Mouse (Mus musculus) hindbrain, embryonic 14.5 days (tissue): ENCODE measurements at regions not wholly inside any gene's neighbourhood (a gene's known extent, or its start where the extent isn't known, plus 50 kb on each side); places are given as distances from the start of the nearest gene placed in this dataset.

Experiments
- ATAC-seq: fragments of 200-750 bp; cut with Nextera tagmentation; 2 replicates; pipeline ENCODE4 v1.8.0; 2017; ENCODE audit warnings: moderate number of reproducible peaks, mild to moderate bottlenecking, moderate TSS enrichment, moderate library complexity; ENCODE audit not compliant: low FRiP score
- DNase-seq: peaks from one replicate; pipeline ENCODE4 v3.0.0-alpha.2; 2015; ENCODE audit warnings: low spot score
- H3K27ac ChIP-seq: fragments of 300-500 bp; sonication (generic); 2 replicates; pipeline ENCODE4 v1.5.1; 2014; ENCODE audit warnings: mild to moderate bottlenecking, moderate library complexity
- H3K27me3 ChIP-seq: fragments of 300-500 bp; sonication (generic); 2 replicates; pipeline ENCODE4 v1.6.1; 2014; ENCODE audit warnings: mild to moderate bottlenecking, low read length, mixed read lengths; ENCODE audit not compliant: control insufficient read depth, insufficient read depth
- H3K36me3 ChIP-seq: fragments of 300-500 bp; sonication (generic); replicated peaks from 2 replicates; pipeline ENCODE4 v1.6.1; 2014; ENCODE audit not compliant: control insufficient read depth, insufficient read depth
- H3K4me1 ChIP-seq: fragments of 300-500 bp; sonication (generic); replicated peaks from 2 replicates; pipeline ENCODE4 v1.6.1; 2014; ENCODE audit warnings: antibody characterized with exemption, low read length, mixed read lengths; ENCODE audit not compliant: control insufficient read depth, insufficient read depth
- H3K4me2 ChIP-seq: fragments of 300-500 bp; sonication (generic); replicated peaks from 2 replicates; pipeline ENCODE4 v1.6.1; 2014; ENCODE audit warnings: mild to moderate bottlenecking, moderate library complexity
- H3K4me3 ChIP-seq: fragments of 300-500 bp; sonication (generic); replicated peaks from 2 replicates; pipeline ENCODE4 v1.5.1; 2014; ENCODE audit warnings: mild to moderate bottlenecking, low read length
- H3K9ac ChIP-seq: fragments of 300-500 bp; sonication (generic); 2 replicates; pipeline ENCODE4 v1.6.1; 2014
- H3K9me3 ChIP-seq: fragments of 300-500 bp; sonication (generic); 2 replicates; pipeline ENCODE4 v1.6.1; 2016; ENCODE audit warnings: low read length; ENCODE audit not compliant: control insufficient read depth
- whole genome bisulfite sequencing: fragments of 180-500 bp; shearing (Covaris S2); extraction: QIAGEN DNeasy Blood & Tissue Kit; methylation state at CpG from one replicate; pipeline ENCODE4 v1.1.7; 2014; 5-methylcytosine and 5-hydroxymethylcytosine counted together

DNA sequence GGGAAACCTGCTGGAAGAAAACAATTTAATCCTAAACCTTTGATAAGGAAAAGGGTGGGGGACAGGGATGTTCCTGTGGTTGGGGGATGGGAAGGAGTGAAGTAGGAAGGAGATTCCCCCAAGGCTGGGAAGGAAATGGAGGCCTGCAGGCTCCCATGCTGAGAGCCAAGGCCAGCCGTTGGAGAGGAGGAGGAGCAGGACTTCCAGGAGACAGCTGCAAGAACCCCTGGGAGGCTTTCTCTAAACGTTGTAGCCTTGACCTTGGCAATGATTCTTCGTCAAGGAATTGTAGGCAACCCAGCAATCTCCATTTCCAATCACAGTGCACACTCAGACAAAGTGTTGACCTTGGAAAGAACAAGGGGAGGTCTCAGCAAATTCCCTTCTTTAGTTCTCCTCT lies 99.5 kb upstream of the Plcb4 start:
- 56% methylated on average over 3 of the region's 3 CpGs for WGBS
- Histone ChIP-seq H3K4me2 (no peak overlapping the region), H3K27ac (no peak overlapping the region), H3K36me3 (no peaks in the 10 kb centered on the region), H3K4me1 (no peaks in the 10 kb centered on the region), H3K9ac (no peak overlapping the region), H3K9me3 (no peaks in the 10 kb centered on the region), H3K4me3 (no peak overlapping the region), H3K27me3 (no peaks in the 10 kb centered on the region)
- DNase-seq (no peak), ATAC-seq (no peak)

DNA sequence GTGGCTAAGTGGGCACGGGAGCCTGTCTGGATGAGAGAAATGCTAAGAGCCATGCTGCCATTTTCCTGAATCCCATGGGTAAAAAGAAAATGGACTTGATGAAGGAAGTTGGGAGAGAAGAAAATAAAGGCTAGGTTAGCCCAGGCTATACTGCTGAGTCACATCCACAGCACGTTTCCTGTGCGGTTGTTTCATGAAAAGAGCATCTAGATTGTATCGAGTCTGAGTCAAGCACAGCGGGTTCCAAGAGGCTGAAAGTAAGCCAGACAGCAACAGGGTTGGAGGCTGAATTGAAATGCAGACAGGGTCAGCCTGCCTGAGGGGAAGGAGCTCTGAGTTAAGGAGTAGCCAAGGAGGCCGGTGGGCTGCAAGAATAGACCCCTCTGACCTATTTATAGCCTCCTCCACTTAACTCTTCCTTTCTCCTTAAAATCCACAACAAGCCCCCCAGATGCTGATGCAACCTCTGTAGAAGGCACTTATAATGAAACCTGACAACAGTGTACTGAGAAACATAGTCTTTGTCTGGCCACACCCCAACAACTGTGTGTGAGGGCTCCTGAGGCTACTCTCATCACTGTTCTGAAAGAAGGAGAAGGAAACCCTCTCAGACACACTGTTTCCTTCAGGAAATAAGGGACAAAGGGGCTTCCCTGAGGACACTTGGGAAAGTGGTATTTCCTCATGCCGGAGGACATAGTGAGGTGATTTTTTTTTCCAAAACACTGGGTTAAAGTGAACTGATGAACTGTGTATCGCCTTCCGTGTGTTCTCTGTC lies 98.7 kb upstream of the Plcb4 start:
- H3K4me2 ChIP-seq: no peak overlapping the region
- 84% methylated on average over 9 of the region's 9 CpGs for WGBS
- H3K27ac ChIP-seq: no peak overlapping the region
- H3K9me3 ChIP-seq: no peaks in the 10 kb centered on the region
- H3K27me3 ChIP-seq: no peaks in the 10 kb centered on the region
- ATAC-seq: no peak
- no peak overlapping the region for H3K4me3 ChIP-seq
- H3K36me3 ChIP-seq: no peaks in the 10 kb centered on the region
- H3K4me1 ChIP-seq: no peaks in the 10 kb centered on the region
- H3K9ac ChIP-seq: no peak overlapping the region
- no peak for DNase-seq

DNA sequence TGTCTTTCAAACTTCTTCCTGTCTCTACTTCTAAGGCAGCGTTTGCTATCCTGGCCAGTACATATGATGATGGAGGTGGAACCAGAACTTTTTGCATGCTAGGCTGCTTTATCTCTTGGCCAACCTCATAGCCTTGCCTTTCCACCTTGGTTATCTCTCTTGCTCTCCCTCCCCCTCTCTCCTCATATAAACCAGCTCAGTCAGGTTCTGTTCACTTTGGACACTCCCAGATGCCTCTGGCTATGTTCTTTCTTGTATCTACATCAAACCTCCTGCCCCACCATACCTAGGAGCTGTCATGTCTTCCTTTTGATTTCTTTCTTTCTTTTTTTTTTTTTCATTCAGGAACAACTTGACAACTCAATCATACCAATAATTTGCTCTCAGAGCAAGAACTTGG lies 98.0 kb upstream of the Plcb4 start:
- no peak for ATAC-seq
- no peaks in the 10 kb centered on the region for H3K27me3 ChIP-seq
- H3K9ac ChIP-seq: no peak overlapping the region
- no peaks in the 10 kb centered on the region for H3K36me3 ChIP-seq
- no peak for DNase-seq
- no peak overlapping the region for H3K27ac ChIP-seq
- H3K4me3 ChIP-seq: no peak overlapping the region
- no peaks in the 10 kb centered on the region for H3K9me3 ChIP-seq
- H3K4me1 ChIP-seq: no peaks in the 10 kb centered on the region
- no peak overlapping the region for H3K4me2 ChIP-seq
- 90% methylated on average over 1 of the region's 1 CpGs for WGBS

DNA sequence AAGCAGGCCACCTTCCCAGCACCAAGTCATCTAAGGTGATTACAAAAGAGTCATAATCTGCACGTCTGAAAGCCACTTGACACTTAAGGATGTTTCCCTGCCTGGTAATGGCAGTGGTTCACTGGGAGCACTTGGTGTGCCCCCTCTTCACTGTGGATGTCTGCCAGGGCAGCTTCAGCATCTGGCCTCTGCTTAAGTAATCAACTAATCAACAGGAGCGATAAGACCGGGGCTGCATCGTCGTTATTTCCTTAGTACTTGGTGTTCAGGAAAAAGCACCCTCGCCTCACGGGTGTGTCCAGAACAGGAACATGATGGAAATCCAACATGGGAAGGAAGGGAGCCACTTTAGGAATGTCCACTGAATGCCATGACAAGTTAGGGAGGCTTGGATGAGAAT lies 97.1 kb upstream of the Plcb4 start:
- Histone ChIP-seq H3K9ac (no peak overlapping the region), H3K9me3 (no peaks in the 10 kb centered on the region), H3K4me3 (no peak overlapping the region), H3K27ac (no peak overlapping the region), H3K4me1 (no peaks in the 10 kb centered on the region), H3K27me3 (no peaks in the 10 kb centered on the region), H3K4me2 (no peak overlapping the region), H3K36me3 (no peaks in the 10 kb centered on the region)
- ATAC-seq: no peak
- WGBS: 80% methylated on average over 7 of the region's 7 CpGs
- DNase-seq: no peak

DNA sequence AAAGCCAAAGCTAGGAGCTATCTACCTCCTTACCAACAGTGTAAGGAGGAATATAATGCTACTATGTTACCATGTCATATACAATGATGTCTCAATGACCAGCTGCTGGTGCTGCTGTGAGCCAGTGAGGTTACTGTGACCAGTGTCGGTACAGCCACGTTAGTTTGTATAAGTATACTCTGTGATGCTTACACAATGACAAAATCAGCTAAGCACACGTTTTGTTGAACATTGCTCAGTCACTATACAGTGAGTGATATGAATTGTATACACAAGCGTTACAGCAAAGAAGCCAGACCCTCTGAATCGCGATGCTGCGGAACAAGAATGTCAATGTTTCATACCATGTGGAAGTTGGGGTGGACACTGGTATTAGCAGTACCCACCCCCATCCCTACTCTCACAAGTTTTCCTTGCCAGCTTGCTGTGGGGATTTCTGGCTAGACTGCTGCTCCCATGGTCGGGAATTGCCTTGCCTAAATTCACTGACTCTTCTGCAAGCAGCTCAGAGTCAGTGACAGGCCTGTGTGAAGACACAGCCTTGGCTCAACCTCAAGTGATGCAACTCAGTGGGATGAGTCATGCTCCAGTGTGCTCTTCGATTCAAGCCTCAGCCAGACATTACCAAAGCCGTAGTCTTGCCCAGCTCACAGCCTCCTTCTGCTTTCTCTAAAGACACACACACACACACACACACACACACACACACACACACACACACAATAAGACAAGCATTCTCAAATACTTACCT lies 96.5 kb upstream of the Plcb4 start:
- Histone ChIP-seq H3K4me2 (no peak overlapping the region), H3K4me3 (no peak overlapping the region), H3K36me3 (no peaks in the 10 kb centered on the region), H3K27ac (no peak overlapping the region), H3K4me1 (no peaks in the 10 kb centered on the region), H3K27me3 (no peaks in the 10 kb centered on the region), H3K9ac (no peak overlapping the region), H3K9me3 (no peaks in the 10 kb centered on the region)
- no peak for ATAC-seq
- 85% methylated on average over 10 of the region's 10 CpGs for WGBS
- DNase-seq: no peak

DNA sequence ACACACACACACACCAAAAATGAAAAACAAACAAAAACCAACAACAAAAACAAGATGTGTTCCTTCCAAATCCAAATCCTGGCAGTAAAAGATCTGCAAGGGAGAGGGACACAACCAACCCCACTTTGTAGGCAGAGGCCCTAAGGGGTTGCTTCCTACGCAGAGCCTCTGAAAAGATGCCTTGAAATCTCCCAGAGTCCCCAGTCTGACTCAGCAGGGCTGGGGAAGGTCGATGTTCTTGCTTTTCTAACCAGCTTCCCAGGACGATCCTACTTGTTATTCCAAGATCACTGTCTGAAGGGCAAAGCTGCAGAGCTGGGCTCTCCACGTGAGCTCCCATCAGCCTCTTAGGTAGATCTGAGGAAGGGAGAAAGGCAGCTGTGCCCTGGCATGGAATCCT lies 94.6 kb upstream of the Plcb4 start:
- no peak for ATAC-seq
- no peaks in the 10 kb centered on the region for H3K9me3 ChIP-seq
- 64% methylated on average over 4 of the region's 4 CpGs for WGBS
- no peak for DNase-seq
- no peak overlapping the region for H3K4me3 ChIP-seq
- H3K27ac ChIP-seq: no peak overlapping the region
- no peaks in the 10 kb centered on the region for H3K27me3 ChIP-seq
- H3K9ac ChIP-seq: no peak overlapping the region
- no peaks in the 10 kb centered on the region for H3K36me3 ChIP-seq
- H3K4me2 ChIP-seq: no peak overlapping the region
- H3K4me1 ChIP-seq: no peaks in the 10 kb centered on the region

DNA sequence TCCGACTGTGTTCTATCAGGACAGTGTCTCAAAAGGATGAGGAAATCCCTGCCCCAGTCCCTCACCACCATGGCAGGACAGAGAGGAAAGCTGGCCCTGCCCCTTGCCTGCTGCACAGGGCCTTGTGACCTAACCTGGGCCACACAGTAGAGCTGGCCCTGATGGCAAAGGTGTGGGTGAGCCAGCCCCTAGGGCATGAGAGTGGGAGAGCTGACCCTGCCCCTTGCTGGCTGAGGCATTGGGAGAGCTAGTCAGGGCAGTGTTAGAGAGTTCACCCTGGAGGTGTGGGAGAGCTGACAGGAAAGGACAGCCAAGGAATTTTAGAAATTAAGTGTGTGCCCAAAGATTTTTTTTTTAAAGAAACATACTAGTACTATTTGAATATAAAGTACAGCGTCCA lies 90.5 kb upstream of the Plcb4 start:
- ATAC-seq: no peak
- H3K9ac ChIP-seq: no peak overlapping the region
- no peak overlapping the region for H3K4me2 ChIP-seq
- no peaks in the 10 kb centered on the region for H3K4me1 ChIP-seq
- no peaks in the 10 kb centered on the region for H3K9me3 ChIP-seq
- H3K36me3 ChIP-seq: no peaks in the 10 kb centered on the region
- no peak overlapping the region for H3K27ac ChIP-seq
- DNase-seq: no peak
- H3K27me3 ChIP-seq: no peaks in the 10 kb centered on the region
- H3K4me3 ChIP-seq: no peak overlapping the region
- WGBS: 93% methylated on average over 2 of the region's 2 CpGs

DNA sequence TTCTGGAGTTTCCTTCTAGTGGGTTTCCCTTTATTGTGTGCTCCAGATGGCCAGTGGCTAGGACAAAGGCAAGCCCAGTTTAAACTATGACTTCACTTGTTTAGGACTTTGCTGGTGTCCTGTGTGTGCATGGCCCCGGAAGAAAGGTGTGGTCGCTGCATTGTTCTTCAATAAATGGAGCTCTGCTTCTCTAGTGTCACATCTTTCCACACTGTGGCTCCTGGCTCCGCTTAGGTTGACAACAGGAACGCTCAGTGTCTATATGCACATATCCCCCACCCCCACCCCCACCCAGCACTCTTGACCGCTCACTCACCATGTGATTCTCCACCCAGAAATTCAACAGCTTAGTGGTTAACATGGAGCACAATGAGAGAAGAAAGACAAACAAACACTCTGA lies 87.2 kb upstream of the Plcb4 start:
- H3K9ac ChIP-seq: no peak overlapping the region
- H3K36me3 ChIP-seq: no peaks in the 10 kb centered on the region
- DNase-seq: no peak
- no peak overlapping the region for H3K27ac ChIP-seq
- no peak overlapping the region for H3K4me3 ChIP-seq
- H3K9me3 ChIP-seq: no peaks in the 10 kb centered on the region
- no peak overlapping the region for H3K4me2 ChIP-seq
- no peaks in the 10 kb centered on the region for H3K27me3 ChIP-seq
- no peak for ATAC-seq
- H3K4me1 ChIP-seq: no peaks in the 10 kb centered on the region
- 66% methylated on average over 5 of the region's 5 CpGs for WGBS

DNA sequence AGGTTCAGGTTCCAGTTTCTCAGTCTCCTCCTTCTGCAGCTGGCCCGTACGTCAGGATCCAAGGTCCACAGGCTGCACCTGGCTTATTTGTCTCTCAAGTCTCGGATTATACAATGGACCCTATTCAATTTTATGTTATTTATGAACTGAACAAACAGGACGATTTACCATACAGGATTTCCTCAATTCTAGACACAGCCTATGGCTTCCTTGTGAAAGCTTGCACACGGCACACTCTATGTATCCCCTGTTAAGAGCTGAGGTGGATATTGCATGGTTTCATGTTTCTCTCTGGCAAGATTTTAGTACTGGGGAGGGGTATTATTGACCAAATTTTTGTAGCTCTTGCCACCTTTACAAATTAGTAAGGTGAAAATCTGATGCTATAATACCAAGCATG lies 81.6 kb upstream of the Plcb4 start:
- Histone ChIP-seq H3K9ac (no peak overlapping the region), H3K36me3 (no peaks in the 10 kb centered on the region), H3K27ac (no peak overlapping the region), H3K27me3 (no peaks in the 10 kb centered on the region), H3K9me3 (no peaks in the 10 kb centered on the region), H3K4me2 (no peak overlapping the region), H3K4me1 (no peaks in the 10 kb centered on the region; the same call in 1 of the 2 replicates), H3K4me3 (no peak overlapping the region)
- 92% methylated on average over 5 of the region's 5 CpGs for WGBS
- ATAC-seq: no peak
- DNase-seq: no peak
